8 mouse cellular contexts compared by ENCODE assay signal in the genomic region with DNA sequence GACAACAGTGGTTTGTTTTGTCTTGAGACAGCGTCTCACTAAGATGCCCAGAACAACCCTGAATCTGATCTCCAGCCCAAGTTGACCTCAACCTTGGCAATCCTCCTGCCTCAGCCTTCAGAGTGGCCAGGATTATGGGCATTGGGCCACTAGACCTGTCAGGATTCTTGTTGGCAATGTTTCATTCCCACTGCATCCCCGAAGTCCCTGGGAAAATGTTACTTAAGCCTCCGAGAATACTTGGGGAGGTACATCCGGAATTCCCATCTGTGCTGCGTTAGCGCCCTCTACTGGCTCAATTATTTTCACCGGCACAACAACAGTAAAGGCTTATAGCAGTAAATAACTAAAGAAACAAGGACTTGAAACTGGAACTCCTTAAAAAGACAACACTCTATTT.
A peak's percentile ranks its signal among the peaks of the same experiment; 100 is the strongest.
DNase-seq lines count a peak whose midpoint lies in the region; ATAC-seq and TF ChIP-seq lines count a peak whose summit lies in the region.

No protein-coding gene starts in this region.

- peak; percentile 91 for TF ChIP-seq CTCF in forebrain, postnatal 0 days (IDR thresholded peaks at IDR 0.05; ENCODE audit: low read depth)
- peak; percentile 76 for TF ChIP-seq CTCF in kidney, adult 2 months (conservative IDR thresholded peaks at IDR 0.05; ENCODE audit: insufficient read depth, insufficient read length, low read depth, low read length)

- H3K4me3 ChIP-seq in midbrain, embryonic 11.5 days (ENCODE audit: low read depth, low read length): no peak overlapping the region
- H3K4me3 ChIP-seq in midbrain, embryonic 15.5 days: no peak overlapping the region
- H3K4me3 ChIP-seq in forebrain, postnatal 0 days (ENCODE audit: low read depth, low read length): no peak overlapping the region
- H3K4me3 ChIP-seq in kidney, adult 2 months (ENCODE audit: insufficient read depth, low read depth, low read length): no peak overlapping the region
- H3K4me3 ChIP-seq in limb, embryonic 10.5 days: no peak overlapping the region

- H3K4me2 ChIP-seq in midbrain, embryonic 11.5 days: no peak overlapping the region
- H3K4me2 ChIP-seq in midbrain, embryonic 15.5 days: no peak overlapping the region
- H3K4me2 ChIP-seq in forebrain, postnatal 0 days (ENCODE audit: low read depth): no peak overlapping the region

- no peaks in the 10 kb centered on the region for H3K9me3 ChIP-seq in midbrain, embryonic 11.5 days (ENCODE audit: control insufficient read depth, low read length)
- no peaks in the 10 kb centered on the region for H3K9me3 ChIP-seq in midbrain, embryonic 15.5 days
- H3K9me3 ChIP-seq in forebrain, postnatal 0 days (ENCODE audit: low read length): no peaks in the 10 kb centered on the region
- no peaks in the 10 kb centered on the region for H3K9me3 ChIP-seq in limb, embryonic 10.5 days (replicated peaks)

- TF ChIP-seq POLR2A in kidney, adult 2 months (IDR thresholded peaks at IDR 0.05; ENCODE audit: low read depth, low read length): no peak

- WGBS in midbrain, embryonic 11.5 days: 24% methylated on average over 7 of the region's 7 CpGs
- WGBS in midbrain, embryonic 15.5 days: 15% methylated on average over 7 of the region's 7 CpGs
- WGBS in forebrain, postnatal 0 days: 13% methylated on average over 7 of the region's 7 CpGs
- WGBS in kidney, adult 2 months: 13% methylated on average over 7 of the region's 7 CpGs
- WGBS in limb, embryonic 10.5 days: 18% methylated on average over 7 of the region's 7 CpGs

- H3K27me3 ChIP-seq in midbrain, embryonic 11.5 days (ENCODE audit: control insufficient read depth, insufficient read depth, low read length): no peaks in the 10 kb centered on the region
- H3K27me3 ChIP-seq in midbrain, embryonic 15.5 days (replicated peaks): 0 out of 2 replicates have a peak, but pooled peaks cover 3% of the 10 kb centered on the region
- no peaks in the 10 kb centered on the region; the same call in 1 of the 2 replicates for H3K27me3 ChIP-seq in forebrain, postnatal 0 days (ENCODE audit: insufficient read depth, low read length)
- no peaks in the 10 kb centered on the region for H3K27me3 ChIP-seq in kidney, adult 2 months (replicated peaks; ENCODE audit: control insufficient read depth, insufficient read depth, low read length)
- no peaks in the 10 kb centered on the region for H3K27me3 ChIP-seq in limb, embryonic 10.5 days (ENCODE audit: low read depth, poor library complexity, severe bottlenecking)

- H3K27ac ChIP-seq in midbrain, embryonic 11.5 days (ENCODE audit: low read depth, low read length): no peak overlapping the region
- H3K27ac ChIP-seq in midbrain, embryonic 15.5 days: no peak overlapping the region
- H3K27ac ChIP-seq in forebrain, postnatal 0 days (ENCODE audit: low read depth, low read length): no peak overlapping the region
- no peak overlapping the region for H3K27ac ChIP-seq in kidney, adult 2 months (ENCODE audit: insufficient read depth, low read depth, low read length)
- H3K27ac ChIP-seq in limb, embryonic 10.5 days: no peak overlapping the region

- no peak overlapping the region for H3K9ac ChIP-seq in midbrain, embryonic 11.5 days (ENCODE audit: low read length)
- H3K9ac ChIP-seq in midbrain, embryonic 15.5 days: no peak overlapping the region
- H3K9ac ChIP-seq in forebrain, postnatal 0 days: no peak overlapping the region

- H3K36me3 ChIP-seq in midbrain, embryonic 11.5 days (ENCODE audit: control insufficient read depth, insufficient read depth, low read length): no peaks in the 10 kb centered on the region
- H3K36me3 ChIP-seq in midbrain, embryonic 15.5 days (replicated peaks): no peaks in the 10 kb centered on the region
- no peaks in the 10 kb centered on the region for H3K36me3 ChIP-seq in forebrain, postnatal 0 days (ENCODE audit: insufficient read depth)
- H3K36me3 ChIP-seq in kidney, adult 2 months (ENCODE audit: control insufficient read depth, insufficient read depth, low read length): no peaks in the 10 kb centered on the region
- H3K36me3 ChIP-seq in limb, embryonic 10.5 days: no peaks in the 10 kb centered on the region

- no peaks in the 10 kb centered on the region for H3K4me1 ChIP-seq in midbrain, embryonic 11.5 days (ENCODE audit: control insufficient read depth, insufficient read depth, low read length)
- peaks cover 3% of the 10 kb centered on the region; the same call in 1 of the 2 replicates for H3K4me1 ChIP-seq in midbrain, embryonic 15.5 days
- H3K4me1 ChIP-seq in forebrain, postnatal 0 days (ENCODE audit: insufficient read depth): no peaks in the 10 kb centered on the region
- no peaks in the 10 kb centered on the region for H3K4me1 ChIP-seq in kidney, adult 2 months (ENCODE audit: control insufficient read depth, insufficient read depth, low read length)
- H3K4me1 ChIP-seq in limb, embryonic 10.5 days: no peaks in the 10 kb centered on the region

- peak; percentile 97 for DNase-seq in midbrain, embryonic 11.5 days (ENCODE audit: low spot score, missing footprints)
- peak; percentile 26 for DNase-seq in c-Kit-positive CD71-positive TER-119-positive erythroid progenitor cells, embryonic 14.5 days (ENCODE audit: low spot score)
- peak; percentile 94 for DNase-seq in forebrain, postnatal 0 days
- peak; percentile 78 for DNase-seq in kidney, adult 2 months
- peak; percentile 84 for DNase-seq in limb, embryonic 10.5 days (ENCODE audit: low spot score)
- peak; percentile 60 for DNase-seq in retina, adult 2 months (ENCODE audit: low read depth, low spot score)
- peak; percentile 28 to 49 for DNase-seq in urinary bladder, adult 18-20 months (ENCODE audit: low spot score in 2 of 2)

- ATAC-seq in midbrain, embryonic 11.5 days (ENCODE audit: low FRiP score): no peak
- ATAC-seq in midbrain, embryonic 15.5 days (replicated peaks): no peak
- ATAC-seq in forebrain, postnatal 0 days: peak; percentile 42; the same call in 1 of the 2 replicates

Comparison
In these comparisons a context has a peak if more than half of its experiments do, and no peak if none do; other contexts are left out.
1. DNase-seq: peak in every context shown above with its lines; median percentile 97 in midbrain, embryonic 11.5 days; 94 in forebrain, postnatal 0 days; 84 in limb, embryonic 10.5 days; 78 in kidney, adult 2 months; 60 in retina, adult 2 months; 38 in urinary bladder, adult 18-20 months; 26 in c-Kit-positive CD71-positive TER-119-positive erythroid progenitor cells, embryonic 14.5 days.